Mouse (Mus musculus) embryonic facial prominence, embryonic 12.5 days (tissue): Measurements from ENCODE around the gene Aldh1a2. TPM values are rescaled to one million over a fixed set of nuclear protein-coding genes. Genes with fewer than 3 reads are reported as not detected.

ENCODE experiments used
- ATAC-seq: fragments of 200-750 bp; cut with Nextera tagmentation; 2 replicates; pipeline ENCODE4 v1.8.0; 2017; ENCODE audit not compliant: insufficient number of reproducible peaks, insufficient read depth, low FRiP score, low TSS enrichment
- H3K27ac ChIP-seq: fragments of 300-500 bp; sonication (generic); 2 replicates; pipeline ENCODE4 v1.5.1; 2016; ENCODE audit warnings: mild to moderate bottlenecking
- H3K27me3 ChIP-seq: fragments of 300-500 bp; sonication (generic); 2 replicates; pipeline ENCODE4 v1.6.1; 2016; ENCODE audit warnings: mild to moderate bottlenecking, moderate library complexity
- H3K36me3 ChIP-seq: fragments of 300-500 bp; sonication (generic); 2 replicates; pipeline ENCODE4 v1.6.1; 2016; ENCODE audit warnings: mild to moderate bottlenecking
- H3K4me1 ChIP-seq: fragments of 300-500 bp; sonication (generic); 2 replicates; pipeline ENCODE4 v1.6.1; 2016
- H3K4me2 ChIP-seq: fragments of 300-500 bp; sonication (generic); replicated peaks from 2 replicates; pipeline ENCODE4 v1.6.1; 2016; ENCODE audit warnings: mild to moderate bottlenecking, moderate library complexity
- H3K4me3 ChIP-seq: fragments of 300-500 bp; sonication (generic); 2 replicates; pipeline ENCODE4 v1.5.1; 2016; ENCODE audit warnings: mild to moderate bottlenecking
- H3K9ac ChIP-seq: fragments of 300-500 bp; sonication (generic); 2 replicates; pipeline ENCODE4 v1.6.1; 2016; ENCODE audit warnings: mild to moderate bottlenecking, moderate library complexity
- H3K9me3 ChIP-seq: fragments of 300-500 bp; sonication (generic); 2 replicates; pipeline ENCODE4 v1.6.1; 2016; ENCODE audit warnings: mild to moderate bottlenecking, moderate library complexity
- WGBS: fragments of 180-500 bp; shearing (Covaris S2); methylation state at CpG from one replicate; pipeline ENCODE4 v1.1.7; 2016; 5-methylcytosine and 5-hydroxymethylcytosine counted together
- polyA plus RNA-seq: library from polyadenylated mRNA; unstranded; fragments of >200 nt; fragmentation: Nextera tagmentation; extraction: Ambion mirVana; gene quantifications from 2 replicates; pipeline ENCODE4 v1.2.1, GENCODE M21; 2016

The Aldh1a2 gene
- polyA plus RNA-seq, 1 experiment from 2014 or later: 92.7 TPM

- H3K9ac ChIP-seq: no peak overlapping the region
- H3K36me3 ChIP-seq: no peaks in the 10 kb centered on the region
- no peak overlapping the region for H3K27ac ChIP-seq
- H3K9me3 ChIP-seq: no peaks in the 10 kb centered on the region
- no peaks in the 10 kb centered on the region; the same call in 1 of the 2 replicates for H3K4me1 ChIP-seq
- no peaks in the 10 kb centered on the region for H3K27me3 ChIP-seq
- no peak for ATAC-seq
- 58% methylated on average over 4 of the region's 4 CpGs for WGBS
- H3K4me2 ChIP-seq: no peak overlapping the region
- H3K4me3 ChIP-seq: no peak overlapping the region
These were observed 121.1 kb downstream of the Aldh1a2 start for GRCm38 (mm10) chr9:71336674-71337073.

- H3K4me1 ChIP-seq: no peaks in the 10 kb centered on the region; the same call in 1 of the 2 replicates
- ATAC-seq: no peak
- H3K9me3 ChIP-seq: no peaks in the 10 kb centered on the region
- H3K27ac ChIP-seq: no peak overlapping the region
- H3K36me3 ChIP-seq: no peaks in the 10 kb centered on the region
- H3K4me2 ChIP-seq: no peak overlapping the region
- H3K4me3 ChIP-seq: no peak overlapping the region
- H3K27me3 ChIP-seq: no peaks in the 10 kb centered on the region
- 36% methylated on average over 3 of the region's 3 CpGs for WGBS
- no peak overlapping the region for H3K9ac ChIP-seq
These were observed 121.8 kb downstream of the Aldh1a2 start for GRCm38 (mm10) chr9:71337425-71337824.

- ATAC-seq: no peak
- no peak overlapping the region for H3K4me3 ChIP-seq
- H3K9me3 ChIP-seq: no peaks in the 10 kb centered on the region
- no peaks in the 10 kb centered on the region for H3K36me3 ChIP-seq
- H3K27me3 ChIP-seq: no peaks in the 10 kb centered on the region
- H3K27ac ChIP-seq: no peak overlapping the region
- H3K4me1 ChIP-seq: no peaks in the 10 kb centered on the region; the same call in 1 of the 2 replicates
- H3K4me2 ChIP-seq: no peak overlapping the region
- WGBS: 47% methylated on average over 5 of the region's 5 CpGs
- H3K9ac ChIP-seq: no peak overlapping the region
These were observed 124.5 kb downstream of the Aldh1a2 start for GRCm38 (mm10) chr9:71340116-71340515.

Other genes with a start within 250 kb of the Aldh1a2 start
- not detected in 2 replicates for gene Aqp9, start 47.1 kb upstream of the Aldh1a2 start, polyA plus RNA-seq